Mouse (Mus musculus) embryonic facial prominence, embryonic 15.5 days (tissue): Measurements from ENCODE around the gene Rnf168. TPM values are rescaled to one million over a fixed set of nuclear protein-coding genes. Genes with fewer than 3 reads are reported as not detected.
"Not testable (repeated sequence)": the region's sequence is repeated elsewhere in the genome, so short reads cannot be mapped to it uniquely, and the experiment has no call there.

Experiments
- ATAC-seq: fragments of 200-750 bp; cut with Nextera tagmentation; 2 replicates; pipeline ENCODE4 v1.8.0; 2017; ENCODE audit warnings: low read depth, moderate TSS enrichment; ENCODE audit not compliant: insufficient number of reproducible peaks, low FRiP score, low TSS enrichment
- H3K27ac ChIP-seq: fragments of 300-500 bp; sonication (generic); replicated peaks from 2 replicates; pipeline ENCODE4 v1.5.1; 2015; ENCODE audit warnings: mild to moderate bottlenecking, inconsistent platforms
- H3K27me3 ChIP-seq: fragments of 300-500 bp; sonication (generic); 2 replicates; pipeline ENCODE4 v1.6.1; 2015; ENCODE audit warnings: inconsistent platforms
- H3K36me3 ChIP-seq: fragments of 300-500 bp; sonication (generic); 2 replicates; pipeline ENCODE4 v1.6.1; 2015; ENCODE audit warnings: mild to moderate bottlenecking, inconsistent platforms
- H3K4me1 ChIP-seq: fragments of 300-500 bp; sonication (generic); 2 replicates; pipeline ENCODE4 v1.6.1; 2015; ENCODE audit warnings: inconsistent platforms
- H3K4me2 ChIP-seq: fragments of 300-500 bp; sonication (generic); replicated peaks from 2 replicates; pipeline ENCODE4 v1.6.1; 2015; ENCODE audit warnings: mild to moderate bottlenecking, inconsistent platforms
- H3K4me3 ChIP-seq: fragments of 300-500 bp; sonication (generic); replicated peaks from 2 replicates; pipeline ENCODE4 v1.5.1; 2015; ENCODE audit warnings: mild to moderate bottlenecking, inconsistent platforms
- H3K9ac ChIP-seq: fragments of 300-500 bp; sonication (generic); 2 replicates; pipeline ENCODE4 v1.6.1; 2015; ENCODE audit warnings: inconsistent platforms
- H3K9me3 ChIP-seq: fragments of 300-500 bp; sonication (generic); replicated peaks from 2 replicates; pipeline ENCODE4 v1.6.1; 2016; ENCODE audit warnings: inconsistent platforms
- WGBS: fragments of 180-500 bp; shearing (Covaris S2); methylation state at CpG from one replicate; pipeline ENCODE4 v1.1.7; 2015; 5-methylcytosine and 5-hydroxymethylcytosine counted together
- polyA plus RNA-seq: library from polyadenylated mRNA; unstranded; fragments of >200 nt; fragmentation: Nextera tagmentation; extraction: Ambion mirVana; gene quantifications from 2 replicates; pipeline ENCODE4 v1.2.1, GENCODE M21; 2015

Rnf168 gene
- polyA plus RNA-seq = 28.9 and 34.5 TPM in 2 replicates

- under 1% methylated on average over 75 of the region's 75 CpGs for WGBS
- Histone ChIP-seq H3K27me3 (no peaks in the 10 kb centered on the region), H3K4me3 (peak within 1 kb of the TSS; percentile 78), H3K4me1 (peaks cover 9% of the 10 kb centered on the region; the same call in 1 of the 2 replicates), H3K36me3 (peaks cover 4% of the 10 kb centered on the region), H3K9ac (peak within 1 kb of the TSS; percentile 72), H3K4me2 (peak within 1 kb of the TSS; percentile 55), H3K9me3 (no peaks in the 10 kb centered on the region), H3K27ac (peak within 1 kb of the TSS; percentile 95)
- peak; percentile 92 for ATAC-seq
Measured at GRCm38 (mm10) chr16:32277308-32278256, at the start of gene Rnf168. Gene Rnf168 (plus strand): TSS chr16:32277459.

DNA sequence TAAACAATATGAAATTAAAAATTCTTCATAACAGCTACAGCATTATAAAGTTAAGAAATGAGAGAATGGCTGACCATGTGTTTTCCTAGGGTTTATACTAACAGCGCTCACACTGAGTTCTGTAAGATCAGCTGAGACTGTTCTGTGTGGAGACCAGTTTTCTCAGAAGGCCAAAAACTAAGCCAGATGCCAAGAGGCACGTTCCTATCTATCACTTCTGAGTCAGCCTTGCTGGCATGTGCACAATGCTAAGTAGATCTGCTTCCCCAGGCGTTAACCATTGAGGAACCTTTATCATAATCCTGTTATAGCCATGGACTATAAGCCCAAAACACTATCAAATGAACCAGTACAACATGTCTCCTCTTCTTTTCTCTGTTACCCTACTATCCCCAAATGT, 45.2 kb upstream of the Rnf168 start:
- not testable (repeated sequence) for H3K27me3 ChIP-seq, H3K4me1 ChIP-seq, H3K27ac ChIP-seq, H3K4me2 ChIP-seq, H3K9ac ChIP-seq, ATAC-seq, H3K4me3 ChIP-seq, H3K9me3 ChIP-seq
- 86% methylated on average over 3 of the region's 3 CpGs for WGBS
- peaks cover 18% of the 10 kb centered on the region for H3K36me3 ChIP-seq

- WGBS = 90% methylated on average over 19 of the region's 19 CpGs
- ATAC-seq = no peak
- Histone ChIP-seq H3K27me3 (no peaks in the 10 kb centered on the region), H3K27ac (no peak overlapping the region), H3K9me3 (no peaks in the 10 kb centered on the region), H3K9ac (no peak overlapping the region), H3K36me3 (peaks cover 26% of the 10 kb centered on the region), H3K4me2 (no peak overlapping the region), H3K4me3 (no peak overlapping the region), H3K4me1 (no peaks in the 10 kb centered on the region)
Measured at GRCm38 (mm10) chr16:32237930-32238680, 39.2 kb upstream of the Rnf168 start.

- 82% methylated on average over 2 of the region's 2 CpGs for WGBS
Measured at GRCm38 (mm10) chr16:32239428-32240312, 37.6 kb upstream of the Rnf168 start.

DNA sequence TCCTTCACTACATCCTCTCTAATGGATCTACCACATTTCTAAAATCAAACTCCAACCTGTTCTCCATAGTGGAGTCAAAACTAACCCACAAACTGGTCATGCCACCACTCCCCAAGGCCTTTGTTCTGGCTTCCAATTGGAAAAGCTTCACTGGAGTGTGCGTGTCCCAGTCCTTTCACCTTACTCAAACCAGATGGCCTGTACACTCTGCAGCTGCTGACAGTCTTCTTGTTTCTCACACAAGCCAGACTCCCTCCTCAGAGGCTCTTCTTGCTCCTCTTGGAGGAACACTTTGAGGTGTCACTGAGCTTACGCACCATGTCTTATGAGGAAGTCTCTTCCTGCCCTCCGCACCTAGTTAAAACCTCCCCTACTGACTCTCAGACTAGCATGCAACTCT, 33.4 kb upstream of the Rnf168 start:
- Histone ChIP-seq H3K36me3 (no peaks in the 10 kb centered on the region), H3K27ac (no peak overlapping the region), H3K4me3 (no peak overlapping the region), H3K9me3 (no peaks in the 10 kb centered on the region), H3K27me3 (no peaks in the 10 kb centered on the region), H3K9ac (no peak overlapping the region), H3K4me2 (no peak overlapping the region), H3K4me1 (peaks cover 22% of the 10 kb centered on the region)
- ATAC-seq = no peak
- WGBS = 69% methylated on average over 3 of the region's 3 CpGs

More at GRCm38 (mm10) chr16:32239428-32240312, 37.6 kb upstream of the Rnf168 start:
- no peaks in the 10 kb centered on the region for H3K27me3 ChIP-seq
- H3K9me3 ChIP-seq = no peaks in the 10 kb centered on the region
- peaks cover 4% of the 10 kb centered on the region; the same call in 1 of the 2 replicates for H3K4me1 ChIP-seq
- no peak overlapping the region for H3K4me3 ChIP-seq
- ATAC-seq = no peak
- H3K4me2 ChIP-seq = no peak overlapping the region
- H3K9ac ChIP-seq = no peak overlapping the region
- no peak overlapping the region for H3K27ac ChIP-seq
- peaks cover 16% of the 10 kb centered on the region for H3K36me3 ChIP-seq

DNA sequence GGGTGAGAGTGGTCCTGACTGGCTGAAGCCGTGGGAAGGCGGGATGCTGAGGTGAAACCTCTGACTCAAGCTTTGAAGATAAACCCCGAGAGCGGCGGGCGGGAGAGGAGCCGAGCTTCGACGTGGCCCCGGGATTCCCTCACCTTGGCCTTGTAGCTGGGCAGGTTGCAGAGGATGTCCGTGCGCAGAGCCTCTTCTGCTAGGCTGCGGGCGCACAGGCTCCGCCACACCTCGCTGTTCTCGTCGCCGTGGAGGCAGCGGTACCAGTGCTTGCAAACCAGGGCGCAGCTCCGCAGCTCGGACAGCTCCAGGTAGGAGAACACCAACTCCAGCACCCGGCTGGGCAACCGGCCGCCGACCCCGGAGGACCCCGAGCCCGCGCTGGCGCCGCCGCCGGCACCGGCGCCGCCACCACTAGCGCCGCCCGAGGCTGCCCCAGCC, 30.9 kb upstream of the Rnf168 start:
- H3K27ac ChIP-seq = peak overlapping the region; percentile 93
- H3K9ac ChIP-seq = peak overlapping the region; percentile 83
- peaks cover 22% of the 10 kb centered on the region for H3K4me1 ChIP-seq
- WGBS = under 1% methylated on average over 38 of the region's 41 CpGs
- ATAC-seq = peak; percentile 21
- H3K27me3 ChIP-seq = no peaks in the 10 kb centered on the region
- no peaks in the 10 kb centered on the region for H3K9me3 ChIP-seq
- H3K4me3 ChIP-seq = peak overlapping the region; percentile 94
- H3K4me2 ChIP-seq = peak overlapping the region; percentile 62
- no peaks in the 10 kb centered on the region for H3K36me3 ChIP-seq

DNA sequence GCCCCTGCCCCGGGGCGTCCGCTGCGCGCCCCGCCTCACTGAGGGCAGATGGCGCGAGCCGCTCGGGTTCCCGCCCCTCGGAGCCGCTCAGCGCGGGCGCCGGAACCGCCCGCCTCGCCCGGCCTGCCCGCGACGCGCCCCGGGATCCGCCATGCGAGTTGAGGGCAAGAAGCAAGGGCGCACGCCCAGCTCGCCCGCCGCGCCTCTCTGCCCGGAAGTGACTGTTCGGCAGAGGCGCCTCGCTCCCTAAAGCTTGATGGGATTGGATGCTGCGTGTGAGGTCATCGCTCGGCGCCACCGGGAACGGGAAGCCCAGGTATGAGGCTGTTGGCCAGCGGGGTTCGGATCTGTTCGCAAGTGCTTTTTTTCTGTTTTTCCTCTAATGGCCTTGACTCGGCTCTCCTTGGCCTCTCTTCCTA, 30.3 kb upstream of the Rnf168 start, which contains the start of the genes Fbxo45 and Wdr53:
Gene Fbxo45 (minus strand): TSS at position 207 of the 419 bp plus-strand sequence.
Gene Wdr53 (plus strand): TSS at position 276 of the 419 bp plus-strand sequence.
- ATAC-seq = peak; percentile 99
- H3K27ac ChIP-seq = peak within 1 kb of the TSS; percentile 93
- WGBS = 1% methylated on average over 45 of the region's 48 CpGs
- H3K36me3 ChIP-seq = peaks cover 2% of the 10 kb centered on the region
- peaks cover 22% of the 10 kb centered on the region for H3K4me1 ChIP-seq
- peak within 1 kb of the TSS; percentile 62 for H3K4me2 ChIP-seq
- peak within 1 kb of the TSS; percentile 94 for H3K4me3 ChIP-seq
- H3K9me3 ChIP-seq = no peaks in the 10 kb centered on the region
- H3K27me3 ChIP-seq = no peaks in the 10 kb centered on the region
- peak within 1 kb of the TSS; percentile 83 for H3K9ac ChIP-seq

GRCm38 (mm10) chr16:32264225-32264624, 13.0 kb upstream of the Rnf168 start:
- not testable (repeated sequence) for H3K9ac ChIP-seq, H3K4me2 ChIP-seq, H3K27me3 ChIP-seq, H3K9me3 ChIP-seq, H3K27ac ChIP-seq, H3K4me3 ChIP-seq, H3K36me3 ChIP-seq, ATAC-seq, H3K4me1 ChIP-seq
- 86% methylated on average over 2 of the region's 2 CpGs for WGBS

- no peak within 1 kb of the TSS for H3K4me2 ChIP-seq
- no peak for ATAC-seq
- H3K36me3 ChIP-seq = no peaks in the 10 kb centered on the region
- no peak within 1 kb of the TSS for H3K9ac ChIP-seq
- H3K9me3 ChIP-seq = no peaks in the 10 kb centered on the region
- no peak within 1 kb of the TSS for H3K4me3 ChIP-seq
- 78% methylated on average over 11 of the region's 11 CpGs for WGBS
- no peak within 1 kb of the TSS for H3K27ac ChIP-seq
- H3K27me3 ChIP-seq = no peaks in the 10 kb centered on the region
- H3K4me1 ChIP-seq = no peaks in the 10 kb centered on the region
Measured at GRCm38 (mm10) chr16:32271291-32271690, 6.0 kb upstream of the Rnf168 start, which contains the start of gene Smco1. Gene Smco1 (plus strand): TSS chr16:32271468.

DNA sequence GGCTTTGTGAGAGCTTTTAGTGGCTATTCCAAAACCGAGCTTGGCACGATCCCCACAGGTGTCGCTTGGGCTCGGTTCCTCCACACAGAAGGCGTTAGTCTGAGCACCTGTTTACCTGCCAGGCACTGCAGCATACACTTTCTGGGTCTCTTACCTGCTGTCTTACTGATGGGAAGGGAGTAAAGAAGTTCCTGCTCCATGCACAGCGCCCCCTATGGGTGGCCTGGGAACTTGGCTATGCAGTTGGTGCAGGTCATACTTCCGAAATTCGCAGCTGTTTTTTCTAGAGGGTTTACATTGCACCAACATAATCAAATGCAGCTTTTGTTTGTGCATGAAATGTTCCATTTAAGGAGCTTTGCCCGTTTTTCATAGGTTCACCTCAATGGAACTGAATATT, 3.9 kb upstream of the Rnf168 start:
- no peak overlapping the region for H3K27ac ChIP-seq
- H3K4me3 ChIP-seq = no peak overlapping the region
- ATAC-seq = no peak
- no peak overlapping the region for H3K9ac ChIP-seq
- no peaks in the 10 kb centered on the region for H3K9me3 ChIP-seq
- no peaks in the 10 kb centered on the region for H3K36me3 ChIP-seq
- no peak overlapping the region for H3K4me2 ChIP-seq
- 49% methylated on average over 9 of the region's 9 CpGs for WGBS
- H3K4me1 ChIP-seq = peaks cover under 1% of the 10 kb centered on the region; the same call in 1 of the 2 replicates
- H3K27me3 ChIP-seq = no peaks in the 10 kb centered on the region
